Mouse (Mus musculus) Patski (cell line): Measurements from ENCODE around the gene Gm597. TPM values are rescaled to one million over a fixed set of nuclear protein-coding genes. Genes with fewer than 3 reads are reported as not detected.

ENCODE experiments used
- ATAC-seq: fragments of 100-300 bp; one replicate; pipeline ENCODE4 v1.8.0; 2021
- CTCF ChIA-PET: fragments of 350-600 bp; sonication (Branson Sonifier 250); formaldehyde crosslinking; loops from one replicate; lab custom pipeline; 2022; ENCODE audit warnings: inconsistent platforms; lab: Charles Lee
- POLR2A ChIA-PET: fragments of 350-600 bp; sonication (Branson Sonifier 250); formaldehyde crosslinking; loops from one replicate; lab custom pipeline; 2022; ENCODE audit warnings: antibody characterized with exemption, inconsistent platforms; lab: Charles Lee
- DNase-seq: peaks from one replicate; pipeline ENCODE4 v3.0.0-alpha.2; 2011; ENCODE audit warnings: low read depth, low spot score
- H3K27me3 ChIP-seq: fragments of 371-371 bp; one replicate; pipeline ENCODE4 v1.5.1; 2021
- CTCF ChIP-seq: fragments of 100-300 bp; IDR thresholded peaks from one replicate; pipeline ENCODE4 v1.5.1; 2021
- in situ Hi-C: fragments of 300-500 bp; cut with MboI; formaldehyde crosslinking; loops from 3 replicates; pipeline ENCODE4 v1.11.1; 2018; ENCODE audit warnings: low pct_unique_long_range_greater_than_20kb, mixed read lengths
- polyA plus RNA-seq: library from polyadenylated mRNA; unstranded; gene quantifications from one replicate; pipeline ENCODE4 v1.2.3, GENCODE M21; 2021

Gm597 gene
- polyA plus RNA-seq: not detected

- in situ Hi-C loops: no loop called here
- no peak for DNase-seq
- TF ChIP-seq CTCF: no peak
- ATAC-seq: no peak
- POLR2A ChIA-PET: no interaction called here
- H3K27me3 ChIP-seq: no peaks in the 10 kb centered on the region
- CTCF ChIA-PET: interaction anchor here (1.2 to 1.7 kb wide), 2 partner anchors 13 to 24 kb away, joined by 4 read pairs; no protein-coding TSS in a partner anchor
Measured at GRCm38 (mm10) chr1:28780152-28780551, at the start of gene Gm597. TSS of gene Gm597 (minus strand) at chr1:28780252.

- TF ChIP-seq CTCF: no peak
- ATAC-seq (no peak), DNase-seq (no peak)
- in situ Hi-C loops: no loop called here
- H3K27me3 ChIP-seq: no peaks in the 10 kb centered on the region
- ChIA-PET CTCF (no interaction called here), POLR2A (no interaction called here)
Measured at GRCm38 (mm10) chr1:28807689-28808088, 27.6 kb upstream of the Gm597 start.

GRCm38 (mm10) chr1:28806618-28807017 lies 26.6 kb upstream of the Gm597 start:
- in situ Hi-C loops: no loop called here
- POLR2A ChIA-PET: no interaction called here
- CTCF ChIA-PET: no interaction called here
- DNase-seq: no peak
- no peak for TF ChIP-seq CTCF
- no peak for ATAC-seq
- H3K27me3 ChIP-seq: no peaks in the 10 kb centered on the region

- POLR2A ChIA-PET: no interaction called here
- ATAC-seq: no peak
- in situ Hi-C loops: no loop called here
- no peaks in the 10 kb centered on the region for H3K27me3 ChIP-seq
- TF ChIP-seq CTCF: no peak
- DNase-seq: no peak
- CTCF ChIA-PET: no interaction called here
Measured at GRCm38 (mm10) chr1:28800881-28801280, 20.8 kb upstream of the Gm597 start.
